Mouse (Mus musculus): ENCODE results near the gene Jrkl.

The Jrkl gene

DNA sequence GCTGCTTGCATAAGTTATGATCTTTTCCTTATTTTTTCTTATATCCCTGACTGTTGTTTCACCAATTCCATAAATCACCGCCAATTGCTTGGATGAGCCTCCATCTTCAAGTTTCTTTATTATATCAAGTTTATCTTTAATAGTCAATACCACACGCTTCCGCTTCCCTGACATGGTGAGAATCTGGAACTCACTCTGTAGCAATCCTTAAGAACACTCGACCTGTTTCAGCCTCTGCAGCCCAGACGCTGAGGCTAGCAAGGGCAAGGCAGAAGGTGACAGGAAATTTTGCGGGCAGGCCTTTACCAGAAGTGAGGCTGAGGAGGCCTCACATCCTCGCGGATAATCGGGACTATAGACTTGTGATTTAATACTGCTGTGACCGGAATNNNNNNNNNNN is at the start of gene Jrkl:
Gene Jrkl (minus strand): TSS at position 349 of the 400 bp plus-strand sequence.
- peak; percentile 43 for DNase-seq

DNA sequence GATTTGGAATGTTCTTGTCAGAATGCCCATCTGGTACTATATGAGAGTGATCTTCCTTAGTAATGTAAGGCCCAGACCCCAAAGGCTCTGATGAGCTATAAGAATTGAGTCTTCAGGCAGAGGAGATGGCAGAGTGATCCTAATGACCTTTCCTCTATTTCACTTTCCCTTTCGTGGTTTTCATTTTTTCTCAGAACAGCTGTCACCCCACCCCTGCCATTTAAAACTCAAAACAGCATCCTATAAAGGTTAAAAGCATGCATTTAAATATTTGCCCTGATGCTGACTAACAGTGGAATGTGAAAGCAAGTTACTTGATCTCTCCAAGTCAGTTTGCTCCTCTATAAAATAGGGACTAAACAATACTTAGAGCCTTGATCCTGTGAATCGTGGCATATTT is 41.9 kb upstream of the Jrkl start:
- DNase-seq, result no peak

DNA sequence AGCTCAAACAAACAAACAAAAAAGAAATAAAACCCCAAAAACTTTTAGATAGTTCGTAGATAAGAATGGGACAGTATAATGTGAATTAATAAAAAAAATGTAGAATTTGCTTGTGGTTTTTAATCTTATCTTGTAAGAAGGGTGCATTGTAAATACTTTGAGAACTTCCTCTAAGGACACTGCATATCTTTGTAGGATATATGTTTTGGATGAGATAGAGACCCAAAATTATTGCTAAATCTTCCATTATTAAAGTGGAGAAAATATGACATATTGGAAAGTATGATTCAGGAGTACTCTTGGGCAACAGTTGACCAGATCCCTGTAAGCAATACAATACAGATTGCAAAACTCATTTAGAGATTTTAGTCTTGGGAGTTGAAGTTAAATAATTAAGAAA is 27.6 kb upstream of the Jrkl start:
- no peak for DNase-seq

DNA sequence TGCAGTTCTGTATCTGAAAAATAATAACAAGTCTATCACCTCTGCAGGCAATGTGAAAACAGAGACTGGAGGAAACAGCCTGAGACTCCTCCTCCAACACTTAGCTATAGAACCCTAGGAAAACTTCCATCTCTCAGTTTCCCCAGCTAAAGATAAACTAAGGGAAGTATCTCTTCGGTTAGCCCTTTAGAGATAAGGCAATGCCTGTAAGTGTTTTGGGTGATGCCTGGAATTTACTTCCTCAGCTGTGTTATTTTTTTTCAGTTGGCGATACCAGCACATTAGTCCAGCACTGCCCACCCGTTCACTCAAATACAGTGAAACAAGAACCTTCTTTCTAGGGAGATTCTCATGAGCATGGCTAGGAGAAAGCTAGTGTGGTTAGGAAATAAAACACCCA is 15.4 kb upstream of the Jrkl start:
- no peak for DNase-seq

DNA sequence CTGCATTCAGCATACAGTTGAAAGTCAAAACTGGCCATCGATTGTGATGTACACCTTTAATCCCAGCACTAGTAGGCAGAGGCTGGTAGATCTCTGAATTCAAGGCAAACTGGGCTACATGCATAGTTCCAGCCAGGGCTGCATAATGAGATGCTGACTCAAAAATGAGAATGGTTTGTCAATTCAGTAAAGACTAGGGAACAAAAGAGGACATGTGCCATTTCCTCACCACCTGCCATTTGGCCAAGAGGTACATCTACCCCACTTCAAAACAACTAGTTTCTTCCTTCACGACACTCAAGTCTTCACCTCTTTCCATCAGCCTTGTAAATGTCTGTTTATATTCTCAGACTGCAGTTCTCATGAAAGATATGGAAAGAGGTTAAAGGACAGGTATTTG is 12.5 kb upstream of the Jrkl start:
- no peak for DNase-seq

DNA sequence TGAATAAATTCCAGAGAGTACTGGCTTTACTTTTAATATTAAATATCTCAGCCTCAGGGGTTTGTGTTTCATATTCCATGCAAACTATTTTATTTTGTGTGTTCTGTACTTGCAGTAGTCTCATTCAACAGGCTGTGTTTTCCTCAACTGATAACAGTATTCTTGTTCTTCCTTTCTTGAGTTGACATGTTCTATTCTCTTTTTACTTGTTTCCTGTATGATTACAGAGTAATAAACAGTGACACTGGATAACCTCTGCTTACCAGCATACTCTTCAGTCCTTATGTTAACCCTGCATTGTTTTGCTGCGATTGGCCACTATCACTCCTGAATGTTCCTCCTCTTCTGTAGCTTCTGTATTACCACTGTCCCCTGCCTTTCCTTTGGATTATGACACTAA is 11.1 kb upstream of the Jrkl start:
- DNase-seq, result no peak

DNA sequence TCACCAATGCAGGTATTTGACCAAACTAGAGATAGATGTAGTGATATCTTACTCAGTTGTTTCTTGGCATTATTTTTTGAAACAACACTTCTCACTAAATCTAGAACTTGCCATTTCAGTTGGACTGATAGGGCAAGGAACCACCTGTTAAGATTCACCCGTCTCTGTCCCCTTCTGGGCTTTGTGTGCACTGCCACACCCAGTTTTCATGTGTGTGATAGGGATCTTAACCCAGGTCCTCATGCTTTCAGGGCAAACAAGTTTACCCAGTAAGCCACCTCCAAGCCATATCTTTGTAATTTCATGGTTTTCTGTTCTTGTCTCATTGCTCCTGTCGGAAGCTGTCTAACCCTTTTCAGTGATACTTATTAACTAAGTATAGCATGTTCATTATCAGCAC is 5.6 kb upstream of the Jrkl start:
- DNase-seq, result no peak

DNA sequence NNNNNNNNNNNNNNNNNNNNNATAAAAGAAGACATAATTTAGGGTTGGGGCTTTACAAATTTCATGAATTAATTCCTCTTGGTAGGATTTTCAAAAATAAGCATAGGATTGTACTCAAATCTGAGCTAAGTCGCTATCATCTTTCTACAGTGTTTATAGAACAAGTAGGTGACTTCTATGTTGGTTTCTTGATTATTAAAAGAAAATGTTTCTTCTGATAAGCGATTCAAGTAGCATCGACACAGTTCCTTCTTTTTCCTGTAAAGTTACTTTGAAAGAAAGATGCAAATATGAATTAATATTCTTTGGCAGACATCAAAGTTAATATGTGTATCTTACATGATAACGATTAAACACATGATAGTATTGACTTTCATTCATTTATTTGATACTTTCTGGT is 2.5 kb upstream of the Jrkl start:
- DNase-seq, result no peak

DNA sequence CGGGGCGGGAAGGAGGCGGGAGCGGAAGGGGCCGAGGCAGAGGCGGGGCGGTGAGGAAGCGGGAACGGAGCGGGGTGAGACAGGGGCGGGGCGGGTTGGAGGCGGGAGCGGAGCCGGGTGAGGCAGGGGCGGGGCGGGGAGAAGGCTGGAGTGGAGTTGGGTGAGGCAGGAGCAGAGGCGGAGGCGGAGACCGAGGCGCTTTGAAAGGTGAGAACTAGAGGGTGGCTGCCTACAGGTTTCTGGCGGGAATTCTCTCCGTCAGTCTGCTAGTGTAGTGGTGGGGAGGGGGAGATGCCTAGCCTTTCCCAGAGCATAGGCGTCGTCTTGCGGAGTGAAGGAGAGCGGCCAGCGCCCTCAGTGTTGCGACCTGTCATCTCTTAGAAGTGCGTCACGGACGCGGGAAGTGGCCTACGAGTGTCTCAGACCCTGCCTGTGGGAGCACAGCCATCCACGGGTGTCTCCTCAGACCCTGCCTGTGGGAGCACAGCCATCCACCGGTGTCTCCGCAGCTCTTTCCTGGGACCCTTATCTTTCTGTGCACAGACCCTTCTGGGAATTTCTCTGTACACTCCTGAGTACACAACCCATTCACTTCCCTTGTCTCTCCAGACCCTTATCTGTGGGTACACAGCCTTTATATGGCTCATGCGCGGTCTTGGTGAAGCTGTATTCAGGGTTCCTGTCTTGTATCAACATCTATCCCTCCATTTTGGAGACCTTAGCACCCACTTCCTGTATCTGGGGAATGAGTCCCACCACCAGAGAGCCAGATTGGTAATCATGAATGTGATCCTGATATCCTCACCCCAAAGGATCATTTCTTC is 1.4 kb upstream of the Jrkl start, which contains the start of gene Ccdc82:
Gene Ccdc82 (plus strand): TSS at position 141 of the 824 bp plus-strand sequence.
- peak; percentile 93 for DNase-seq

DNA sequence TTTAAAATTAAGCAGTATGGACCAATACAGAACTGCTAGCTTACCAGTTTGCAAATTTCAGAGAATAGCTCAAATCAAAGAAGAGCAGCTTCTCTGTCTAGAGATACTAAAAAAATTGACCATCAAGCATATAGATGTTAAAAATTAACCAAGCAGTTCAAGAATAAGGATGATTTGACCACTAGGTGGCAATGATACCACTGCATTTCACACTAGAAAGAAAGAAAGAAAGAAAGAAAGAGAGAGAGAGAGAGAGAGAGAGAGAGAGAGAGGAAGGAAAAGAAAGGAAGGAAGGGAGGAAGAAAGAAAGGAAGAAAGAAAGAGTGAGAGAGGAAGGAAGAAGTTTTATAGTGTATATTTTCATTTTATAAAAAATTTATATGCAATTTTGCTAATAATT is 3.3 kb downstream of the Jrkl start:
- DNase-seq, result peak; percentile 67

DNA sequence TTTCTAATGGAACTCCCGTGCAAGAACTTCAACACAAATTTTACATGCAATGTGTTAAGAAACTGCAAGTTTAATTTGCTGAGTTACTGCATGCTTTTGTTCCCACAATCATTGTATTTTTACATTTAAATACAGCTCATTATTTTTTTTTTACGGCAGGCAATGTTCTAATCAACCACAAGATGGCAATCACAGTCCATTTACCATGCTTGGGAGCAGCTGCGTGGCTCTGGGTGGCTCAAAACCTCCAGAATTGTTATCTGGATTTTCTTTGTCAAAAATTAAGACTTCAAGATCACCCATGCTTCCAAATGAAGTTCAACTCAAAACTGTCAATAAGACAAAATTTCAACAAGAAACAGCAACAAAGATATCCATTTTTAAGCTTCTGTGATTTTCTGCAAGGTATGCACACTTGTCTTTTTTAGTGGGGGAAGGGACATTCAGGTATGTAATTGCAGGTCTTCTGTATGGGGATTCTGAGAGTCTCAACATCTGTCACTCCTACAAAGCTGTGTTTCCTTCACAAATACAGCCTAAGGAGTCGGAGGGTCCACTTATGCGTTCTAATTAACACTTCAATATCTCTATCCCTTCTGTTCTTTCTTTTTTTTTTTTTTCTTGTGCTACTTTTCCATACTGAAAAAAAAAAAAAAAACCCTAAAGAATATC is 13.9 kb downstream of the Jrkl start:
- peak; percentile 66 for DNase-seq

DNA sequence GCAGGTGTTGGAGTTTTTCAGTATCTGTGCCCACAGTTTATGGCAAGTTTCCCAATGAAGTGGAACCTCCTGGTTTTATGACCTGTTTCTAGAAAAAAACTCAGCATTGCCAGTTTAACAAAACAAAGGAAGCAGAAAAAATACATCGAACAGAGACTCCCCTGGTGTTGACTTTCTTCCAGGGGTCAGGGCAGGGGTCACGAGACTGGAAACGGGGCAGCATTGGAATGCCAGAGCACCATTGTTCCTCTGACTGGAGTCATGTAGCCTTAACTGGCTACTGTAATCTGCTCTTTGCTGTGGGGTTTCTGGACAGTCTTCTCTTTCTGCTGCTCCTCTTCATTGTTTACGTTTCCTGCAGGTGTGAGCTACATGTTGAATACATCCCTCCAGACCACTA is 15.1 kb downstream of the Jrkl start:
- no peak for DNase-seq

DNA sequence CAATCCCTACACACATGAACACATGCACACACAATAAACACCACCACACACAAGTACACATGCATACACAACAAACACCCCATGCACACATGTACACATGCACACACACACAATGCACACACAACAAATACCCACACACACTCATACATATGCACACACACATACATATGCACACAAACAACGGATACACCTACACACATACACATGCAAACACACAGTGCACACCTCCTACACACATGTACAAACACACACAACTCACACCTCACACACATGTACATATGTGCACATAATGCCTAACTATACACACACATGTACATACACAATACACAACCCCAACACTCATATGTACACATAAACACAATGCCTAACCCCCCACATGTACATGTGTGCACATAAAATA is 19.8 kb downstream of the Jrkl start:
- DNase-seq, result no peak

DNA sequence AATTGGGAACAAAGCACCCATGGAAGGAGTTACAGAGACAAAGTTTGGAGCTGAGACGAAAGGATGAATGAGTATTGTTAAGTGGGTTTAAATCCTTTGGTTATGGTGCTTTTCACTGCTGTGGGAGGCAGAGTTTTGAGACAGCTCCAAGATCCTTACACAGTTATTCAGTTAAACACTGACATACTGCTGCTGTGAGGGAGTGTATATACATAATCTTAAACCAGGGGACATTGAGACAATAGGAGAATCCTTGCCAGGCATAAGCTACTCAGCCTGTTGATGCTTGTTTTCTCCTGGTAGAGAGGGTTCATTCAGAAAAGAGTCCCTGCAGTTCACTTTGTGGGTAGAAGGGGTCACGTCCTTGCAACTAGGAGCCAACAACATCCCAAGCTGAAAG is 39.3 kb downstream of the Jrkl start:
- no peak for DNase-seq

DNA sequence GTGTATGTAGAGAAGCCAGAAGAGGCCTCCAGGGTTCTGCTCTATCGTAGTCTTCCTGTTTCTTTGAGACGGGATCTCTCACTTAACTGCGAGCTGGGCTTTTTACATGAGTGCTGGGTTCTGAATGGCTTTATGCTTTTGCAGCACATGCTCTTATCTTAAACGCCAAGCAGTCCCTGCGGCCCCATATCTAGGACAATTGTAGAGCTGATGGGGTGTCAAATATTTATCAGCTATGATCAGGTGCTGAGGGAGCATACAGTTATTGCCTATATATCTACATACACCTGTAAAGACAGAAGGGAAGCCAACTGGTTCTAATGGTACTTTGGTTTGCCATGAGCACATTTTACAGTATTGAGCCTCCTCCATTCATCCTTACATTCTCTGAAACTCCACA is 41.9 kb downstream of the Jrkl start:
- DNase-seq, result no peak

DNA sequence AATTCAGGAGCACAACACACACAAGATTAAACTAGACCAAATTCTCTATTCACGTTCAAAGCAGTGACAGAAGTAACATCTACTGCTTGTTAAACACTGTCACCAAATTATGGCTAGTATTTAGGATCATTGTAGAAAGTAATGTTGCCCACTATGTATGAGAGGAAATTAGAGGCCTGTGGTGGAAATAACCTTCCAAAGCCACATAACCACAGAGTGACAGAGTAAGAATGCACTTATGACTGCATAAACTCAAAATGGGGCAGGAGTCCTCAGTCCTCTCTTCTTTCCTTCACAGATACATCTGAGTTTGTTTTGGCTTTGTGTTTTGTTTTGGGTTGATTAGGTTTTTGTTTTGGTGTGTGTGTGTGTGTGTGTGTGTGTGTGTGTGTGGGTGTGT is 42.5 kb downstream of the Jrkl start:
- no peak for DNase-seq

DNA sequence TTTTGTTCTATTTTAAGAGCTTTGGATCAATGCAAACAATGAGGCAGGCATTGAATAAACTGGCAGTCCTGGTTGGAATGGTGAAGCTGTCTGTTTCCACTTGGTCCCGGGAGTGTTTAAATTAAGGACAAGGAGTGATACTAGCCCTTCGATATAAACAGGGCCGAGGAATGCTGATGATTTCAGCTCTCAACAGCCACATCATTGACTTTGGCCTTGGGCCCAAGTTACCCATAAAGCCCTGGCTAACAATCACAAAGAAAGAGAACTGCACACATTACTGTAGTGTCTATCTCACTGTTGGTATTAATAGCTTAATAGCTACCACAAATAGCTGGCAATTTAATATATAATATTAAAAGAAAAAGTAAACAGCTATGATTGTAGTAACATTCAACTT is 45.5 kb downstream of the Jrkl start:
- no peak for DNase-seq

DNA sequence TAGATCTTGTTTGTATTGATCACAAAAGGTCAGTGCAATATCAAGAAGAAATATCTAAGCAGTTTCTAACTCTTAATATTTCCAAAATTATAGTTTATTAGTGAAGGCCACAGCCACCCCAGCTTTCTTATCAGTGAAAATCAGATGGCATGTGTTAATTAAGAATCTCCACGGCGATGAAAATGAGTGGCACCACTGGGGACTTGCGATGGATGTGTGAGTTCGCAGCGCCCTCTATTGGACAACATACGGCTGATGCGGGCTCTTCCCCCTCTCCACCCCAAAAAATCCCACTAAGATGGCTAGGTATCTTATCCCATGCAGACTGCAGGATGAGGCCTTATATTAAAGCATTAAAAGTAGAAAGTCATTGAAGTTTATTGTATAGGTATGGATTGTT is 49.9 kb downstream of the Jrkl start:
- peak; percentile 77 for DNase-seq

DNA sequence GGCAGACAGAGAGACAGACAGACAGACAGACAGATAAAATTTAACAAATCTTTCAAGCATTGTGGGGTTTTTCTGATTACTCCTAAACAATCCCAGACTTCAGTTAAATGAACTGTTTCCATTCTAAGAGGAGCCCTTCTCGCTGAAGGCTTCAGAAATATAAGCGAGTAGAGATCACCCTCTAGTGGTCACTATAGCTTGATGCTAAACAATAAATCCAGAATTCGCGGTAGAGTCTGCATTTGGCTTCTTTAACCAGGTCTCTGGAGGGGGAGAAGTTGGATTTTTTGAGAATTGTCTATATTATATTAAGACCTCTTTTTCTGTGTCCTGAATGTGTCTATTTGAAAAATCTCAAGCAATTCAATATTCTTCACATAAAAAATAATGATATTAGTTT is 50.4 kb downstream of the Jrkl start:
- DNase-seq, result peak; percentile 78

DNA sequence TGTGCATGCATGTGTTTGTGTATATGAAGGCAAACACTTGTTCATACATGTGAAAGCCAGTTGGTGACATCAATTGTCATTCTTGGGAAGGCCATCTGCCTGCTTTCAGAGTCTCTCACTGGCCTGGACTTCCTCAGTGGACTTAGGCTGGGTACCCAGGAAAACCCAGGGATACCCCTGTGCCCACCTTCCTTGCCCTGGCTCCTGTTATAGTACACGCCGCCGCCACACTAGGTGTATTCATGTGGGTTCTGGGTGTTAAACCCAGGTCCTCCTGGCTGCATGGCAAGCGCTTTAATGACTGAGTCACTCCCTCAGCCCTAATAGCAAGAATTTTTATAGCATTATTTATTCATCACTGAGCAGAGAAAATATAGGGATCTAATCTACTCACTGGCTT is 51.0 kb downstream of the Jrkl start:
- no peak for DNase-seq

Data from retina, postnatal 1 day (tissue).